Mouse (Mus musculus): ENCODE data around the gene Nlrp1a. TPM values are rescaled to one million over a fixed set of nuclear protein-coding genes. Genes with fewer than 3 reads are reported as not detected.

The Nlrp1a gene
- polyA plus RNA-seq (2012; rRNA removed): 0.12 and 0.13 TPM in 2 replicates

DNA sequence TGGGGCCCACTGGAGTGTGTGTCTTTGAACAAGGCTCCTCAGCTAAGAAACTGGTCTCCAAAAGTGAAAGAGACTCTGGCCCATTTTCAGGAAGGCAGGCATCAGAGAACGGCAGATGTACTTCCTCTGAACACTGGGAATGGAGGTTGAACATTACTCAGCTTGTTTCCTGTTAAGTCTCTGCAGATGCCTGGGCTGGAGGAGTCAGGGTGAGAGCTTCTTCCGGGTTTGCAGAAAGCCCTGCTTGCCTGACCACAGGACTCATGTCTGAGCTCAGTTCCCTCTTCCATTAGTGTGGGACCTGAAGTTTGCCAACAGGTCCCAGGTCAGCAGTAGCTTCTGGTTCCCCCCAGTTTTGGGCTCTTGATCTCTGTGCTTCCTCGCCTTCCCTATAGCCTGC is at the start of gene Nlrp1a:
TSS of gene Nlrp1a (minus strand) at position 44 of the 400 bp plus-strand sequence.
- no peak for DNase-seq (ENCODE audit: low spot score)

DNA sequence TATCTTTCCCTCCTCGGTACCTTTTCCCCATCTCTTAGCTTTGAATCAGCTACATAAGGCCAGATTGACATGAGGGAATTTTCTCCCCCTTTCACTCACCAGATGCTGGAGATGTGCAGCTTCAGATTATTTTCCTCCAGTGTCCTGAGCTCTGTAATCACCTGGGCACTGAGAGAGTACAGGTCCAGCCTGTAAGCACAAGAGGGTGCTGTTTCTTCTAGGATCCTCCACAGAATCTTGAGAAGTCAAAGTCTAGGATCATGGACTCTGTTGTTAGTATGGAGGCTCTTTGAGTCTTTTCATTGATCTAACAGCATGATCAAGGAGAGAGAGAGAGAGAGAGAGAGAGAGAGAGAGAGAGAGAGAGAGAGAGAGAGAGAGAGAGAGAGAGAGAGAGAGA is 25.1 kb upstream of the Nlrp1a start:
- no peak for DNase-seq (ENCODE audit: low spot score)

GRCm38 (mm10) chr11:71164139-71164538 is 19.6 kb upstream of the Nlrp1a start:
- no peak for DNase-seq (ENCODE audit: low spot score)

DNA sequence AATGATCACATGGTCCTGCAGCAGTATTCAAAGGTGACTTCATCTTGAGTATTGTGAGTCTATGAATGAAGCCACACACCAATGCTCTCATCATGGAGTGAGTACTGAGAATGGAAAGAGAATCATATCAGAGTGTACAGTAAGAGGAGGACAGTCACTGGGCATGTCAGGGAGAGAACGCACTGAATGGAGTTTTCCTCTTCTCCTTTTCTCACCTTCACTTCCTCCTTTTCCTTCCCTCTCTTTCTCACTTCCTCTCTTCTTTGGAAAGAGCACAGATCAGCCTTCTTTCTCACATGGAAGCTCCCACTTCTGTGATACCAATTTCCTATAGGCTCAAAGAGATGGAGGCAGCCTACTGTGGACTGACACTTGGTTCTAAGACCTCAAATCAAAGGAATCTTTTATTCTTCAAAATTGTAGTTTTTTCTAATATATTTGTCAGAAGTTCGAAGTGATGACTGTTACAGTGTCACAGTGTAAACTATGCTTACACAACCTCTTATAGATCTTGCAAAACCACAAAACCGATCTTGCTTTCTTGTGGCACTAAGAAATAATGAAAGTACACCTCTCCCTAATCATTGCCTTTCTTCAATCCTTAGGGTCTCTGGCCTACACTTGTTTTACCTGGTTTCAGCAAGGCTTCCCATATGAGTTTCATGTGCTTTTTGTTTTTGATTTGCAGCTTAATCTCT is 15.1 kb upstream of the Nlrp1a start:
- no peak for DNase-seq (ENCODE audit: low spot score)

DNA sequence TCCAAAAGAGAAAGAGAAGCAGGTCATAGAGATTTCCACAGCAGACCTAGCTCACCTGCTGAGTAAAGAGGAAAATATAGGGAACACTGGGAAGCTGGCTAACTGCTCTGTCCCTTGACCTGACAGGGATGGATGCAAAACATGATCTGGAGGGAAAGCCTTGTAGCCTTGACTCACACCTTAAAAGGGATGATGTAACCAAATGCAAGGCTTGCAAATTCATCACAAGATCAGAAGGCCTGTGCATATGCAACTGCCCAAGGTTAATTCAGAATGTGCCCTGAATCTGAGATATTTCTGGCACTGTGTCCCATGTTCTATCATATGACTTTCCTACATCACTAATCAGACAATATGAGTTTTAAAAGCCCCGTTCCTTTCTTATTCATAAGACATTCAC is 10.8 kb upstream of the Nlrp1a start:
- DNase-seq (ENCODE audit: low spot score): no peak

- DNase-seq (ENCODE audit: low spot score): no peak
Measured at GRCm38 (mm10) chr11:71142031-71142430, 2.5 kb downstream of the Nlrp1a start.

DNA sequence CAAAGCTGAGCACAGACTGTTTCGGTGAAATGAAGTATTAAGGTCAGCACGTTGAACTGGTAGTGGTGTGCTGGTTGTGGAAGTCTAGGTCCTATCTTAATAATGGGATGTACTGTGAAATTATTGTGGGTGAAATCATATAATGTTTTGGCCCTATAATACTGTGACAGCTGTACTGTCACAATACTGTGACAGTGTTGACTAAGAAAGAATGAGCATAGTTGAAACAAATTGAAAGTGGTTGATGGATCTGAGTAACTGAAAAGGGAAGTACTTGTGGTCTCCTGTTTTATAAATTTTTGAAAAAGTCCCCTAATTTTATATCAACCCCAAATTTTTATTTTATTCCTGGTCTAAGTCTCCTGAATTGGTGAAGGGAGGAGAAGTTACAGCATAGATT is 37.4 kb downstream of the Nlrp1a start:
- DNase-seq (ENCODE audit: low spot score): no peak

GRCm38 (mm10) chr11:71106261-71107021 is 38.1 kb downstream of the Nlrp1a start:
- no peak for DNase-seq (ENCODE audit: low spot score)

DNA sequence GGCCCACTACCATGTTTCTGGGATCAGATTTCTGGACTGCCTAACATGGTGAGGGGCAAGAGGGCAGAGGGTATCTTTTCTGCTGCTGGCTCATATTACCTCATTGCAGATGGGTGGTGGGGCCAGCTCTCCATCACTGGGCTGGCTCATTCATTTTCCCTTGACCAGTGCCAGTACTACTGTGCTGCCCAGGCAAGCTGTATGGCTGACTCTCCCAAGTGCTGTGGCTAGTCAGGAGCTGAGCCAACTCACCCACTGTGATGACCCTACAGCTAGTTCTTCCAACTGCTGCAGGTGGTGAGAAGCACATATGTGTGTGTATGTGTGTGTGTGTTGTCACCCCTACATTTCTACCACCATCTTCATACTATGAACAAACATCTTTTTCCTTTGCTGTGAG is 40.6 kb downstream of the Nlrp1a start:
- DNase-seq (ENCODE audit: low spot score): no peak

GRCm38 (mm10) chr11:71076342-71076741 is 68.2 kb downstream of the Nlrp1a start:
- no peak for DNase-seq (ENCODE audit: low spot score)

DNA sequence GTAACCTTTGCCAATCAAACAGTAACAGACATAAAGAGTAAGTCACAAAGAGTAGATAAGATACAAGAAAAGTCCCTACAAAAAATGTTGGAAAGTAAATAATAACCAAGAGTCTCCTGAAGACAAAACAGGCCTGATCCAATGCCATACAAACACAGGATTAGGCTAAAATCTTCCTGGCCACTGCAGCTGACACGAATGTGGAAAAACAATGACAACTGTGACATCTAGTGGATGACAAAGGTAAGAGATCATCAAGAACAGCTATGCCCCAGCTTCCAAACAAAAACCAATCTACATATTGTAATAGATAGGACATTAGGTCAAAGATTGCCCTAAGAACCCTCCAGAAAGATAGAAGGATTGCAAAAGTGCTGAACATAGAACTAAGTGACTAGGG is 92.0 kb downstream of the Nlrp1a start:
- DNase-seq (ENCODE audit: low spot score): no peak

Other genes with a start within 250 kb of the Nlrp1a start
- 113 and 130 TPM in 2 replicates for gene Nup88, start 174.7 kb downstream of the Nlrp1a start, polyA plus RNA-seq (2012; rRNA removed)
- gene Rpain, start 174.5 kb downstream of the Nlrp1a start, polyA plus RNA-seq (2012; rRNA removed): 44.2 and 58.6 TPM in 2 replicates
- 102 and 120 TPM in 2 replicates for gene C1qbp, start 161.7 kb downstream of the Nlrp1a start, polyA plus RNA-seq (2012; rRNA removed)
- gene Dhx33, start 140.3 kb downstream of the Nlrp1a start, polyA plus RNA-seq (2012; rRNA removed): 16.2 and 18.4 TPM in 2 replicates
- 11.0 and 13.3 TPM in 2 replicates for gene Mis12, start 125.1 kb downstream of the Nlrp1a start, polyA plus RNA-seq (2012; rRNA removed)
- 21.7 and 25.5 TPM in 2 replicates for gene Derl2, start 124.9 kb downstream of the Nlrp1a start, polyA plus RNA-seq (2012; rRNA removed)
- 2.6 and 3.2 TPM in 2 replicates for gene 6330403K07Rik, start 111.2 kb downstream of the Nlrp1a start, polyA plus RNA-seq (2012; rRNA removed)
- gene Nlrp1b, start 86.0 kb upstream of the Nlrp1a start, polyA plus RNA-seq (2012; rRNA removed): 1.2 TPM in 2 replicates

All from urinary bladder, adult 2 months (tissue).